Mouse (Mus musculus): ENCODE data around the gene Jph4.

DNA sequence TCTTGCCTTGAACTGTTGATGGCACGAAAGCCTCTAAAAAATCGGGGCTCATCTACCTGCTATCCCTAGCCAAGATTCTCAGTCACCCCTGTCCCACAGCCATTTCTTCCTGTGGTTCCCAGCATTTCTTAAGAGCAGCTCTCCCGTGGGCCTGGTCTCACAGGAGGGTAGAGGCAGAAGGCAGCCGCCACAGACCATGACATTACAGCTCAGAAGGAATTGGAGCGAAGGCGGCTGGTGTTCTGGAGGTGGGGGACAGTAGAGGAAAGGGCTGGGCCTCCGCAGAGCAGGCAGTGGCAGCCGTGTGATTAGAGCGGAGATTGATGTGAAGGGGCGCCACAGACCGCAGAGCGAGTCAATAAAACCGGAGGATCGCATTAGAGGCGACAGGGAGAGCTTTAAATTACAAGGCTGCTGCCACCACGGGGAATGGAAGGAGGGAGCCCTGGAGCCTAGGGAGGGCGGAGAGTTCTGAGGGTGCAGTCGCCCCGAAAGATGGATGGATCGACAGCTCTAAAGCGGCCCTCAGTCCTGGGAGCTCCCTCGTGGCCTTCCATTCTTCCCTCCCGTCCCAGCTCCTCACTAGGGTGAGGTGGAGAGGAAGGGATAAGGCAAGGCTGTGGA is 38.3 kb downstream of the Jph4 start:
- TF ChIP-seq GATA1 (IDR thresholded peaks at IDR 0.05; ENCODE audit: low read length) = no peak
- TF ChIP-seq TAL1 (IDR thresholded peaks at IDR 0.05; ENCODE audit: low read length) = no peak
